Mouse (Mus musculus) myocyte (in vitro differentiated cells): Measurements from ENCODE around the gene Catsper4.

ENCODE experiments used
- CEBPB ChIP-seq: IDR thresholded peaks from 2 replicates; pipeline ENCODE4 v1.6.1; 2011; ENCODE audit warnings: mild to moderate bottlenecking, moderate library complexity; ENCODE audit not compliant: poor library complexity, insufficient read depth, severe bottlenecking
- E2F4 ChIP-seq: IDR thresholded peaks from one replicate; pipeline ENCODE4 v1.6.1; 2011; ENCODE audit warnings: mild to moderate bottlenecking, control low read depth, moderate library complexity; ENCODE audit not compliant: insufficient read depth
- MAX ChIP-seq: IDR thresholded peaks from one replicate; pipeline ENCODE4 v1.6.1; 2011; ENCODE audit warnings: low read depth, mild to moderate bottlenecking, control low read depth
- MYOD1 ChIP-seq, 3 experiments: IDR thresholded peaks; one replicate each; pipeline ENCODE4 v1.6.1; 2011; ENCODE audit warnings: control low read depth in 2 of 3, low read depth in 2 of 3, mild to moderate bottlenecking in 2 of 3, moderate library complexity in 1 of 3; ENCODE audit not compliant: insufficient read length in 2 of 3, control insufficient read depth in 1 of 3
- POLR2AphosphoS2 ChIP-seq: IDR thresholded peaks from one replicate; pipeline ENCODE4 v1.6.1; 2011; ENCODE audit warnings: low read depth, control low read depth; ENCODE audit not compliant: insufficient read length
- SRF ChIP-seq: IDR thresholded peaks from one replicate; pipeline ENCODE4 v1.6.1; 2011; ENCODE audit warnings: low read depth; ENCODE audit not compliant: control insufficient read depth, insufficient read length
- USF1 ChIP-seq: IDR thresholded peaks from one replicate; pipeline ENCODE4 v1.6.1; 2011; ENCODE audit warnings: low read depth, mild to moderate bottlenecking, control low read depth, moderate library complexity

GRCm38 (mm10) chr4:134202904-134203303, 24.3 kb downstream of the Catsper4 start, which contains the start of gene Gm7534:
- TF ChIP-seq USF1 (no peak), POLR2AphosphoS2 (no peak), MYOD1 (IDR thresholded peaks at IDR 0.05; ENCODE audit: control insufficient read depth in 1 of 3, insufficient read length in 2 of 3, low read depth in 2 of 3) (no peak), MAX (no peak), CEBPB (no peak), E2F4 (no peak), SRF (no peak)
